Mouse (Mus musculus): ENCODE results near the gene Slc5a2. TPM values are rescaled to one million over a fixed set of nuclear protein-coding genes. Genes with fewer than 3 reads are reported as not detected.

Slc5a2 gene
- not detected for polyA plus RNA-seq (2017; shearing (Covaris generic))

GRCm38 (mm10) chr7:128265411-128265810, at the start of gene Slc5a2:
TSS of gene Slc5a2 (plus strand) at chr7:128265657.

GRCm38 (mm10) chr7:128236856-128237592, 28.4 kb upstream of the Slc5a2 start, which contains the start of gene Armc5:
TSS of gene Armc5 (plus strand) at chr7:128237342.

GRCm38 (mm10) chr7:128237927-128238778, 27.3 kb upstream of the Slc5a2 start, which contains the start of gene 9130023H24Rik:
TSS of gene 9130023H24Rik (minus strand) at chr7:128238031.

GRCm38 (mm10) chr7:128246496-128247391, 18.7 kb upstream of the Slc5a2 start, which contains the start of gene Tgfb1i1:
TSS of gene Tgfb1i1 (plus strand) at chr7:128246812.

GRCm38 (mm10) chr7:128297617-128298480, 32.4 kb downstream of the Slc5a2 start, which contains the start of gene BC017158:
TSS of gene BC017158 (minus strand) at chr7:128298170.

Other genes starting within 250 kb of the Slc5a2 start
- 1.6 TPM for gene Itgam, start 203.0 kb upstream of the Slc5a2 start, polyA plus RNA-seq (2017; shearing (Covaris generic))
- gene Gm49368, start 203.0 kb upstream of the Slc5a2 start, polyA plus RNA-seq (2017; shearing (Covaris generic)) = not detected
- 0.32 TPM for gene Itgax, start 136.1 kb upstream of the Slc5a2 start, polyA plus RNA-seq (2017; shearing (Covaris generic))
- gene Itgad, start 111.3 kb upstream of the Slc5a2 start, polyA plus RNA-seq (2017; shearing (Covaris generic)) = 1.8 TPM
- not detected for gene Cox6a2, start 59.3 kb upstream of the Slc5a2 start, polyA plus RNA-seq (2017; shearing (Covaris generic))
- gene Armc5, start 28.3 kb upstream of the Slc5a2 start, polyA plus RNA-seq (2017; shearing (Covaris generic)) = 6.1 TPM
- 1.8 TPM for gene 9130023H24Rik, start 27.6 kb upstream of the Slc5a2 start, polyA plus RNA-seq (2017; shearing (Covaris generic))
- 1.0 TPM for gene Tgfb1i1, start 18.8 kb upstream of the Slc5a2 start, polyA plus RNA-seq (2017; shearing (Covaris generic))
- 9.5 TPM for gene BC017158, start 32.5 kb downstream of the Slc5a2 start, polyA plus RNA-seq (2017; shearing (Covaris generic))
- 372 TPM for gene Rgs10, start 153.1 kb downstream of the Slc5a2 start, polyA plus RNA-seq (2017; shearing (Covaris generic))
- 57.6 TPM for gene Tial1, start 196.1 kb downstream of the Slc5a2 start, polyA plus RNA-seq (2017; shearing (Covaris generic))